Mouse (Mus musculus): ENCODE results near the gene Lcn8.
A peak's percentile ranks its signal among the peaks of the same experiment; 100 is the strongest.

Lcn8 gene

GRCm38 (mm10) chr2:25652902-25653301 lies at the start of gene Lcn8:
Gene Lcn8 (plus strand): TSS chr2:25653120.
- DNase-seq (ENCODE audit: low spot score in 2 of 2) = no peak

DNA sequence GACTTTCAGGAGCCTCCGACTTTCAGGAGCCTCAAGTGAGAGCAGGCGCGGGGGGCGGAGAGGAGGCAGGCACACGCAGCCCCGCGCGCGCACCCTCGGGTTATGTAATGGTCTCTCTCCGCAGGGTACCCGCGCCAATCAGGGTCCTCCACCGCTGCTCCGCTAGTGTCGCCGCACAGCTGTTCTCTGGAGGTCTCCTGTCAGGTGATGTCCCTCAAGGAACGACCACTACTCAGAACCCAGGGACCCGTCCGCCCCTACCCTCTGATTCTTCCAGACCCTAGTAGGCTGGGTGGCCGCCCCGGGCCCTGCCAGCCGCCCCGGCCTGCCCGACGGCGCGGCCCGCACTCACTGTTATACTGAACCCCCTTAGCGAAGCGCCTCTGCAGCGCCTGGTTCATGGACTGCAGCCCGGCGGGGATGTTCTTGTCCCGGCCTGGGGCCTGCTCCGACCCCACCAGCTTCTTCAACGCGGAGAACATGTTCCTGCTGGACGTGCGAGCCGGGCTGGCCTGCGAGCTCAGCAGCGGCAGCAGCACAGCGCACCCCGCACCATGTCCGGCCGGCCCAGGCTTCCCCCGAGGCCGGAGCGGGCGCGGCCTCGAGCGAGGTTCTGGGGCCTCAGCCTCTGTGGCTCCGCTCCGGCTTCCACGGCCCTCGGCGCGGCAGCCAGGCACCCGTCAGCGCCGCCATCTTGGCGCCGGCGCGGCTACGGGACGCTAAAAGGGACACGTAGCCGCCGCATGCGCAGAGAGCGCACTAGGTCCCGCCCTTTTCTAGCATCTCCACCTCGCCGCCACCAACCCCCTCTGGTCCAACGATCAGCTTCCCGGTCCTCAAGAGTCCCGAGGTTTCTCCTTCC lies 44.9 kb upstream of the Lcn8 start, which contains the start of gene Rabl6:
Rabl6 (minus strand) TSS at position 761 of the 862 bp plus-strand sequence.
- DNase-seq (ENCODE audit: low spot score in 2 of 2) = peak; percentile 86 to 91

DNA sequence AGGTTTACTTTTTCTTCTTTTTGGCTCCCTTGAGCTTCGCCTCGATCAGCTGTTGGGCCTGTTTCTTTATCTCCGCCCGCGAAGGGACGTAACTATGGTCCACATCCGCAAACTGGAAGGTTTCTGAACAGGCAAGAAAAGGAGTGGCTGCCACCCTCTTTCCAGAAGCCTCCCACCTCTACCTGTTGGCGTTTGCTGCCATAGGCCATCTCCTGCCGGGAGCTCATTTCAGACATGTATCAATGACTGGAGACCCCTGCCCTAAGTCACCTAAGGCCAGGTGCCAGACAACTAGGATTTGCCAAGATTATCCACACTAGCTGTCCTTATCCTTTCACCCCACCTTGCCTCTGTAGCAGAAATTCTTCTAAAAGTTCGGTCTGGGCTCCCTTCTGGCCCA lies 44.2 kb upstream of the Lcn8 start:
- no peak for DNase-seq (ENCODE audit: low spot score in 2 of 2)

- DNase-seq (ENCODE audit: low spot score in 2 of 2) = no peak
Measured at GRCm38 (mm10) chr2:25616398-25616797, 36.5 kb upstream of the Lcn8 start.

- no peak for DNase-seq (ENCODE audit: low spot score in 2 of 2)
Measured at GRCm38 (mm10) chr2:25617578-25617977, 35.3 kb upstream of the Lcn8 start, which contains the start of gene Ccdc183. Gene Ccdc183 (minus strand): TSS chr2:25617678.

- DNase-seq (ENCODE audit: low spot score in 2 of 2) = no peak
Measured at GRCm38 (mm10) chr2:25620386-25620785, 32.5 kb upstream of the Lcn8 start.

- no peak for DNase-seq (ENCODE audit: low spot score in 2 of 2)
Measured at GRCm38 (mm10) chr2:25620852-25621228, 32.1 kb upstream of the Lcn8 start.

GRCm38 (mm10) chr2:25621229-25622200 lies 31.4 kb upstream of the Lcn8 start, which contains the start of gene Tmem141:
Gene Tmem141 (minus strand): TSS chr2:25622005.
- DNase-seq (ENCODE audit: low spot score in 2 of 2) = peak; percentile 86 to 91

- DNase-seq (ENCODE audit: low spot score in 2 of 2) = no peak
Measured at GRCm38 (mm10) chr2:25625986-25626385, 26.9 kb upstream of the Lcn8 start.

DNA sequence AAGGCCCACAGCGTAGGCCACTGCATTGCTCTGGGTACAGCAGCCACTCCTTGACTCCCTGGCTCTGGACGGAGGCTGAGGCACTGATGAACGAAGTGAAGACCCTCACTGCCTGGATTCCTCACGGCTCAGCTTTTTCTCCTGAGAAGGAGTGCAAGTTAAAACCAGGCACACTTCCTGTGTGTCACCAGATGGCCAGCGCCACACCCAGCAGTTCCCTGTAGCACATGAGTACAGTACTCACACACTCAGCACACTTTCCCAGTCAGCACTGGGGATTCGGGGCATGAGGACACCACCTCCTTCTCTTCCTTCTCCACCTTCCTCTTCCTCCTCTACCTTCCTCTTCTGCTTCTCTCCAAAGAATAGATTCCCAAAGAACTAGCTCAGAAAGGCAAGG lies 25.1 kb upstream of the Lcn8 start, which contains the start of gene Fcna:
Fcna (minus strand) TSS at position 220 of the 400 bp plus-strand sequence.
- DNase-seq (ENCODE audit: low spot score in 2 of 2) = no peak

- no peak for DNase-seq (ENCODE audit: low spot score in 2 of 2)
Measured at GRCm38 (mm10) chr2:25628738-25629137, 24.2 kb upstream of the Lcn8 start.

DNA sequence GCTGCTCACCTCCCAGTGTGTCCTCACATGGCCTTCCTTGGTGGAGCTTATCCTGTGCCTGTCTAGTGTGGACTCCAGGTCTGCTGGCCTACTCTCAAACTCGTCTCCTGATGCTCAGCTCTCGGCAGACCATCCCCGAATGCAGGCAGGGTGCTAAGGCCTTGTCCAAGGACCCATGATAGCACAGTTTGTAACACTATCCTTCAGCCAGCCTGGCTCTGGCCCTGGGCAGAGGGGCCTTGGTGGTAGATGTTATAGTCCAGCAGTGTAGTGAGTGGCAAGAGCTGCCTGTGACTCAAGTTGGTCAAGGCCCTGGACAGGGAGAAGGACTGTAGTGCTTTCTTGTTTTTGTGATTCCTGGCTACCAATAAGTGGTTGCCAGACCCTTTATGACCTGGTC lies 19.3 kb upstream of the Lcn8 start:
- no peak for DNase-seq (ENCODE audit: low spot score in 2 of 2)

DNA sequence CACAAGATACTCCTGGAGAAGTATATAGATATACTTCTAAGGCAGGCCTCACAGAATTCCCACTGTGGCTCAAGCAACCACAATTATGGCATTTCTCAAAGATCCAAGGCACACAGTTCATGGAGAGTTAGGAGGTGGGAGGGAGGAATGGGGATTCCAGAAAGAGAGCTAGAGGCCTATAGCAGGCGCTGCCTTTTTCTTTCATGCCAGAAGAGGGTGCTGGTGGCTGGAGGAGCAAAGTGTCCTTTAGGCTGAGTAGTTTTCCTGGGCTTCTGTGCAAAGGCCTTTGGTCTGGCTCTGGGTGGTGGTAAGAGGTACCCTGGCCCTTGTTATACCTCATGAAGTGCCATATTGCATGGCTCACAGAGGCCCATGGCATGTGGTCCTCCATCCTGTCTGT lies 18.9 kb upstream of the Lcn8 start:
- no peak for DNase-seq (ENCODE audit: low spot score in 2 of 2)

GRCm38 (mm10) chr2:25639890-25640289 lies 13.0 kb upstream of the Lcn8 start:
- no peak for DNase-seq (ENCODE audit: low spot score in 2 of 2)

GRCm38 (mm10) chr2:25654502-25654901 lies 1.6 kb downstream of the Lcn8 start:
- DNase-seq (ENCODE audit: low spot score in 2 of 2) = no peak

- DNase-seq (ENCODE audit: low spot score in 2 of 2) = no peak
Measured at GRCm38 (mm10) chr2:25656691-25657090, 3.8 kb downstream of the Lcn8 start.

GRCm38 (mm10) chr2:25657246-25657645 lies 4.3 kb downstream of the Lcn8 start:
- DNase-seq (ENCODE audit: low spot score in 2 of 2) = no peak

DNA sequence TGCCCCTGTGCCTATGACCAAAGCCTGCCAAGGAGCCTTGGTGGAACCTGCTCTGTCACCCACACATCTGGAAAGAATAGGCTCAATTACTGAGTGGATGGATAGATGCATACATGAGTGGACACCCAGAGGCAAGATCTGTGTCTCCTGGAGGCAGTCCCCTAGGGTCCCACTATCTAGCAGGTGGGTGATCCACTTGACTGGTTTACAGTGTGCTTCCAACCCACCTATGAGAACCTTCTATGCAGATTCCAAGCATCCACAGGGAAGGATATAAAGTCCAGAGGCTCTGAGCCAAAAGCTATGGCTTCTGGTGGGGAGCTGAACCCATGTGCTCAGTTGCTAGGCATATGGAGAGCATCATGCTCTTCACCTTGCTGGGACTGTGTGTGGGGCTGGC lies 4.7 kb downstream of the Lcn8 start, which contains the start of gene Lcn5:
Lcn5 (plus strand) TSS at position 301 of the 400 bp plus-strand sequence.
- DNase-seq (ENCODE audit: low spot score in 2 of 2) = no peak

DNA sequence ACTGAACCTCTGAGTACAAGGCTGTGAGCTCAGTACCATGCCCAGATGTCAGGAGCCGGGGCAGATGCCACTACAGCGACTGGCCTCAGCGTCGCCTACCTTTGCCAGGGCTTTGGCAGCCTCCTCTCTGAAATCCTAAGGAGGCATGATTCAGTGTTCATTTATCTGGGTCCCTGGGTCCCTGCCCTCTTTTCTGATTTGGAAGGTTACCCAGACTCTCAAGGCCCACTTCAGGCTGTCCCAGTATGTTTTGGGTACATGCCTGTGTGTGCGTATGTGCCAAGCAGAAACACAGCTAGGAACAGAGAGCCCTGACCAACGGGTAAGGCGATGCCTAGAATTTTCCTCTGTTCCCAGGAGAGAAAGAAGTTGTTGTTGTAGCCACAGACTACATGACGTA lies 7.4 kb downstream of the Lcn8 start:
- no peak for DNase-seq (ENCODE audit: low spot score in 2 of 2)

- DNase-seq (ENCODE audit: low spot score in 2 of 2) = no peak
Measured at GRCm38 (mm10) chr2:25661245-25661970, 8.5 kb downstream of the Lcn8 start.

DNA sequence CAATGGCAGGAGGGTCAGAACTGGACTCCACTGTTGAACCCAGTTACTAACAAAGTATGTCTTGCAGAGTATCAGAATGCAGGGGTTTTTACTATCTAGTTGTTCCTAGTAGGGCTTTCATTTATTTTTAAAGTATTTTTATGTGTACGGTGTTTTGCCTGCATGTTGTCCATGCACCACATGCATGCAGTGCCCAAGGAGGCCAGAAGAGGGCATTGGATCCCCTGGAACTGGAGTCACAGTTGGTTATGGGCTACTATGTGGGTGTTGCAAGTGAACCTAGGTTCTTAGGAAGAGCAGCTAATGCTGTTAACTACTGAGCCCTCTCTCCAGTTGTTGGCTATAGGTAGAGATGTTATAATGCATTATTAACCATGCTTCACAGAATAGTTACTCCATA lies 10.6 kb downstream of the Lcn8 start:
- DNase-seq (ENCODE audit: low spot score in 2 of 2) = no peak

Data from urinary bladder, postnatal 4 days (tissue).